Mouse (Mus musculus) embryonic facial prominence, embryonic 11.5 days (tissue): ENCODE measurements at regions not wholly inside any gene's neighbourhood (a gene's known extent, or its start where the extent isn't known, plus 50 kb on each side); places are given as distances from the start of the nearest gene placed in this dataset.

Experiments used
- ATAC-seq: fragments of 200-750 bp; cut with Nextera tagmentation; replicated peaks from 2 replicates; pipeline ENCODE4 v1.8.0; 2017; ENCODE audit warnings: low read depth; ENCODE audit not compliant: insufficient number of reproducible peaks, low FRiP score, low TSS enrichment
- DNase-seq: peaks from one replicate; pipeline ENCODE4 v3.0.0-alpha.2; 2015; ENCODE audit warnings: low spot score
- H3K27ac ChIP-seq: fragments of 300-500 bp; sonication (generic); replicated peaks from 2 replicates; pipeline ENCODE4 v1.5.1; 2014; ENCODE audit warnings: mild to moderate bottlenecking, low read depth, low read length, control low read depth
- H3K27me3 ChIP-seq: fragments of 300-500 bp; sonication (generic); 2 replicates; pipeline ENCODE4 v1.6.1; 2014; ENCODE audit warnings: mild to moderate bottlenecking, low read length, moderate library complexity, mixed read lengths; ENCODE audit not compliant: control insufficient read depth, insufficient read depth
- H3K36me3 ChIP-seq: fragments of 300-500 bp; sonication (generic); replicated peaks from 2 replicates; pipeline ENCODE4 v1.6.1; 2014; ENCODE audit warnings: low read depth, mild to moderate bottlenecking, low read length, moderate library complexity, mixed read lengths; ENCODE audit not compliant: control insufficient read depth, insufficient read depth
- H3K4me1 ChIP-seq: fragments of 300-500 bp; sonication (generic); 2 replicates; pipeline ENCODE4 v1.6.1; 2014; ENCODE audit warnings: low read length, mixed read lengths; ENCODE audit not compliant: control insufficient read depth, insufficient read depth
- H3K4me2 ChIP-seq: fragments of 300-500 bp; sonication (generic); 2 replicates; pipeline ENCODE4 v1.6.1; 2014; ENCODE audit warnings: low read depth, mild to moderate bottlenecking, control low read depth, low read length, moderate library complexity
- H3K4me3 ChIP-seq: fragments of 300-500 bp; sonication (generic); 2 replicates; pipeline ENCODE4 v1.5.1; 2014; ENCODE audit warnings: low read depth, low read length, control low read depth
- H3K9ac ChIP-seq: fragments of 300-500 bp; sonication (generic); replicated peaks from 2 replicates; pipeline ENCODE4 v1.6.1; 2014; ENCODE audit warnings: mild to moderate bottlenecking, control low read depth, low read length
- H3K9me3 ChIP-seq: fragments of 300-500 bp; sonication (generic); replicated peaks from 2 replicates; pipeline ENCODE4 v1.6.1; 2016; ENCODE audit warnings: mild to moderate bottlenecking, low read length, inconsistent platforms, mixed read lengths; ENCODE audit not compliant: control insufficient read depth
- WGBS: fragments of 180-500 bp; shearing (Covaris S2); extraction: QIAGEN DNeasy Blood & Tissue Kit; methylation state at CpG from one replicate; pipeline ENCODE4 v1.1.7; 2014; 5-methylcytosine and 5-hydroxymethylcytosine counted together

DNA sequence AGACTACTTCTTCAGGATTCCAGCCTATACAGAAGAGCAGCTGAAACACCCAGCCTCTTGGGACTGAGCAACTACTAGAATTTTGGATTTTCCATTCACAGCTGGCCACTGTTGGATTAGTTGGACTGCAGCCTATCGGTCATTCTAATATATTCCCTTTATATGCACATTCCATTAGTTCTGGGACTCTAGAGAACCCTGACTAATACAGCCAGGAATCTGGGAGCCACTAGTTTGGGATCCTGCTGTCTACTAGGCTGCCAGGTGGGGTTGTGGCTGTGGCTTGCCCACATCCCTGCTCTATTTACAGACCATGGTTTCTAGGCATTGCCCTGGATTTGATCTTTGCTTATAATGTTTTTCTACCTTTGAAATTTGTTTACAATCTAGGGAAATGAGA, 343.3 kb upstream of the Gm21798 start:
- Histone ChIP-seq H3K9me3 (no peaks in the 10 kb centered on the region), H3K27me3 (no peaks in the 10 kb centered on the region), H3K4me1 (no peaks in the 10 kb centered on the region), H3K4me3 (no peak overlapping the region), H3K9ac (no peak overlapping the region), H3K36me3 (no peaks in the 10 kb centered on the region), H3K27ac (no peak overlapping the region), H3K4me2 (no peak overlapping the region)
- WGBS, result 85% methylated on average over 1 of the region's 1 CpGs
- ATAC-seq, result no peak
- no peak for DNase-seq

DNA sequence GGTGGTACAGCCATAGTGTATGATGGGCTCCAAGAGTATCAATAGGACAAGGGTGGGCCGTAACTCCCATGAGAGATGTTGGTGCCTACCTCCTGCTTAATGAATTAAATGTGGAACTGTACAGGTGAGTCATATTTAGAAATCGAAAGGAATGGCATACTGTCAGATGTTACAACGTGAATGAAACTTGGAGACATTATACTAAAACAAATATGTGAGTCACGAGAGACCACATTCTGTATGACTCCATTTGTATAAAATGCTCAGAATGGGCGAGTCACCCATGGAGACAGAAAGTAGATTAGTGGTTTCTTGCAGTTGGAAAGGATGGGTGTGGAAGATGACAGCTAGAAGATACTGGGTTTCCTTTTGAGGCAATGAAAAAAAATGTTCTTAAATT, 340.4 kb upstream of the Gm21798 start:
- Histone ChIP-seq H3K36me3 (no peaks in the 10 kb centered on the region), H3K27me3 (no peaks in the 10 kb centered on the region), H3K4me1 (no peaks in the 10 kb centered on the region), H3K9ac (no peak overlapping the region), H3K4me3 (no peak overlapping the region), H3K4me2 (no peak overlapping the region), H3K9me3 (no peaks in the 10 kb centered on the region), H3K27ac (no peak overlapping the region)
- 84% methylated on average over 5 of the region's 5 CpGs for WGBS
- no peak for DNase-seq
- no peak for ATAC-seq

DNA sequence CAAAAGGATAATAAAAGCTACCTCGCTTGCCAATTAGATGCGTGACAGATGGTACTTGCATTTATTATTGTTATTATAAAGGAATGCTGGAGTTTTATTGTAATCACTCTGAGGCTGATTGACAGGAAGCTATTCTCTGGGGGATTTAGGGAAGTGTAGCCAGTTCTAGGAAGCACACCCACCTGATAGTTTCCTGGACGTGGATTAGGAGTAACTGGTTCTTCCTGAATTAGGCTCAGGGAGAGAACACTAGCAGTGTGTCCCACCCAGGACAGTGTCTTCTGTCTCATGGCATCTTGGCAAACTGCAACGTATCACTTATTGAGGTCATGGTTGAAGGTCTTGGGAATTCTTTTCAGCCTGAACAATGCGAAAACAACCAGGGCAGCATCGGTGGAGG, 336.9 kb upstream of the Gm21798 start:
- WGBS, result 61% methylated on average over 6 of the region's 6 CpGs
- no peaks in the 10 kb centered on the region for H3K36me3 ChIP-seq
- H3K27me3 ChIP-seq, result no peaks in the 10 kb centered on the region
- no peak overlapping the region for H3K27ac ChIP-seq
- H3K9ac ChIP-seq, result no peak overlapping the region
- H3K4me3 ChIP-seq, result no peak overlapping the region
- no peaks in the 10 kb centered on the region for H3K9me3 ChIP-seq
- no peaks in the 10 kb centered on the region for H3K4me1 ChIP-seq
- DNase-seq (peak; percentile 12), ATAC-seq (no peak)
- no peak overlapping the region for H3K4me2 ChIP-seq

DNA sequence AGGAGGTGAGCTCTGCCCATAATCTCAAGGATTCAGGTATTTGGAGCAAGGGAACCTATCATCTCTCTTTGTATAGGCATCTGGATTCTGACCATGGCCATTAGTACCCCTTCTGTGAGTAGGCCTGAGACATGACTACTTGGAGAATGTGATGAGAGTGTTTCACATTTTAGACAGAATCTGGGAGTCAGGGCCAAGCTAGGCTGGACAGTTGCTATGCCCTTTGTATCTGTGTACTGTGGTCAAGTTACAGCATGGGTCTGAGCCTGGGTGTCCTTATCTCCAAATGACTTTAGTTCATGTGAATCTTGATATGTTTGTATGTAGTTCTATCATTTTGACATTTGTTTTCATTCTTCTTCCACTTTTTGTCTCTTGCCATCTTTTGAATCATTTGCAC, 336.3 kb upstream of the Gm21798 start:
- no peak overlapping the region for H3K27ac ChIP-seq
- ATAC-seq (no peak), DNase-seq (no peak)
- H3K27me3 ChIP-seq, result no peaks in the 10 kb centered on the region
- H3K4me1 ChIP-seq, result no peaks in the 10 kb centered on the region
- no peak overlapping the region for H3K4me2 ChIP-seq
- no peak overlapping the region for H3K4me3 ChIP-seq
- H3K36me3 ChIP-seq, result no peaks in the 10 kb centered on the region
- H3K9me3 ChIP-seq, result no peaks in the 10 kb centered on the region
- H3K9ac ChIP-seq, result no peak overlapping the region

DNA sequence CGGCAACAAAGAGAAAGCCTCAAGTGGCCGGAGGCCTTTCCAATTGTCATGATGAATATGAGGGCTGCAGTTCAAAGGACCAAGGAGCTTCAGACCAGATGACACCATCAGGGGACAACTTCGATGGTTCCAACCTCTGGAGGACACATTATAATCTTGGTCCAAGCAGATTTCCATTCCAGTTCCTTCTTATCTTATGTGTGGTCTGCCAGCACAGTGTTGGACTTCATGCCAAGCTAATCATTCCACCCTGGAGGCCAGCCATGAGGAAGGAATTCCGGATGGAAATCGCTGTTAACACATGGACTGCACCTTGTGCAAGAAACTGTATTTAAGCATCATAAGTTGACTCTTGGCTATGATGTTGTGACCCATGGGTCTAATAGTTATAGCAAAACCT, 334.5 kb upstream of the Gm21798 start:
- ATAC-seq, result no peak
- Histone ChIP-seq H3K9me3 (no peaks in the 10 kb centered on the region), H3K27ac (no peak overlapping the region), H3K4me2 (no peak overlapping the region), H3K9ac (no peak overlapping the region), H3K36me3 (no peaks in the 10 kb centered on the region), H3K4me1 (no peaks in the 10 kb centered on the region), H3K4me3 (no peak overlapping the region), H3K27me3 (no peaks in the 10 kb centered on the region)
- no peak for DNase-seq
- 81% methylated on average over 5 of the region's 5 CpGs for WGBS

DNA sequence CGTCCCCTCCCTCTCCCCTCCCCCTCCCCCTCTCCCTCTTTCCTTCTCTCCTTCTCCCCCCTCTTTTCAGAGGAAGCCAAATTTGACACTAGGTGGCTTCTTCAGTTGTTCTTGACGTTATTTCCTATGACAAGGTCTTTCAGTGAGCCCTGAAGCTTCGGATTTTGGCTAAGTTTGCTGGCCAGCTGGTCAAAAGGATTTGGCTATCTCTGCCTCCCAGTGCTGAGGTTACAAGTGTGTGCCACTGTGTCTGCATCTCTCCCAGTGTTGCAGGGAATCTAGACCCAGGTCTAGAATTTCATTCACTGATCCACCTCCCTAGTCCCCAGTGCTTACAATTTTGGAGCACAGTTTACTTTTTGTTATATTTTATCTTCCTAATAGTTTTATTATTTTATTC, 329.7 kb upstream of the Gm21798 start:
- Histone ChIP-seq H3K36me3 (no peaks in the 10 kb centered on the region), H3K4me2 (no peak overlapping the region), H3K9ac (no peak overlapping the region), H3K27me3 (no peaks in the 10 kb centered on the region), H3K9me3 (no peaks in the 10 kb centered on the region), H3K4me1 (no peaks in the 10 kb centered on the region), H3K27ac (no peak overlapping the region), H3K4me3 (no peak overlapping the region)
- WGBS, result 17% methylated on average over 2 of the region's 3 CpGs
- no peak for DNase-seq
- no peak for ATAC-seq

DNA sequence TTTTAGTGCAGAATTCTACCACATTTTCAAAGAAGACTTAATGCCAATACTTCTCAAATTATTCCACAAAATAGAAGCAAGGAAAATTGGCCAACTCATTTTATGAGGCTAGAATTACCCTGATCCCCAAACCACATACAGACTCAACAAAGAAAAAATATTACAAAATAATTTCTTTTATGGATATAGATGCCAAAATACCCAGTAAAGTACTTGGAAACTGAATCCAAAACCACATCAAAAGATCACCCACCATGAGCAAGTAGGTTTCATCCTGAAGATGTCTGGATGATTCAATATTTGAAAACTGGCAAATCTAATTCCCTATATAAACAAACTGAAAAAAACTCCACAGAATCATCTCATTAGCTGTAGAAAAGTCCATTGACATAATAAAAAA, 316.7 kb upstream of the Gm21798 start:
- no peak overlapping the region for H3K27ac ChIP-seq

DNA sequence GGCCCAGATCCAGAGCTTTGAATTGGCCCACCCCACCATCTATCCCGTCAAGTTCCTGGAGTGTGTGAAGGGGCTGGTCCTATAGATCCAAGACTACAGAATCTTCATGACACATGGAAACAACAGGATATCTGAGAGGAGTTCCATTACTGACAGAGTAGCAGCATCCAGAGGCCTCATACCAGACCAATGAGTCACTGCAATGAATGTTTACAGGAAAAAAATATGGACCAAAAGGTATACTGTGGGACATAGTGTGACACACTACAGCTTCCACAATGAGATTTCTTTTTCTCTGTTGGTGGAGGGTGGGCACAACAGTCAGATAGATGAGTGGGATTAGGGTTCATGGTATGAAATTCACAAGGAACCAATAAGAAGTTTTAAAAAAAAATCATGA, 316.0 kb upstream of the Gm21798 start:
- Histone ChIP-seq H3K27me3 (no peaks in the 10 kb centered on the region), H3K4me3 (no peak overlapping the region), H3K9ac (no peak overlapping the region), H3K36me3 (no peaks in the 10 kb centered on the region), H3K27ac (no peak overlapping the region), H3K4me1 (no peaks in the 10 kb centered on the region), H3K9me3 (no peaks in the 10 kb centered on the region), H3K4me2 (no peak overlapping the region)
- DNase-seq, result no peak
- ATAC-seq, result no peak
- WGBS, result 71% methylated on average over 1 of the region's 1 CpGs

More for the DNA sequence above, 316.7 kb upstream of the Gm21798 start:
- Histone ChIP-seq H3K9ac (no peak overlapping the region), H3K9me3 (no peaks in the 10 kb centered on the region), H3K27me3 (no peaks in the 10 kb centered on the region), H3K4me3 (no peak overlapping the region), H3K4me1 (no peaks in the 10 kb centered on the region), H3K4me2 (no peak overlapping the region), H3K36me3 (no peaks in the 10 kb centered on the region)
- DNase-seq (no peak), ATAC-seq (no peak)

DNA sequence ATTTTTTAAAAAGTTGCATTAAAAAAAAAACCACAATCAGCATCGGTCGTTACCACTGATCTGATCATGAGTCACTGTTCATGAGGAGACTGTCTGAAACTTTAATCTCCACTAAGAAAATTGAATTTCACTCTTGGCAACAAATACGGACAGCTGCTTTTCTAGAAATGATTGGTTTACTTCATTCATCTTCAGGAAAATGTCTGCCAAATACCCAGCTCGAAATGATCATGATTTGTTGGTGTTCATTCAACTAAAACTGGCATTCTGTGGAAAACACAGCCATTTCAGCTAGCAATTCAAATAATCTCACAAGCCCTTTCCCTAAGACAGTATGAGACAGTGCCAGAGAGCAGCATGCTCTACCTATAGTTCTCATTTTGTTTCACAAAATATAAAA, 312.7 kb upstream of the Gm21798 start:
- Histone ChIP-seq H3K27ac (no peak overlapping the region), H3K36me3 (no peaks in the 10 kb centered on the region), H3K4me1 (no peaks in the 10 kb centered on the region), H3K9me3 (no peaks in the 10 kb centered on the region), H3K9ac (no peak overlapping the region), H3K4me2 (no peak overlapping the region), H3K4me3 (no peak overlapping the region), H3K27me3 (no peaks in the 10 kb centered on the region)
- no peak for DNase-seq
- ATAC-seq, result no peak
- 90% methylated on average over 4 of the region's 4 CpGs for WGBS
